Mouse (Mus musculus) Muller cell, postnatal 12 days (primary cell): Measurements from ENCODE around the gene Ptpro.

Experiments
- DNase-seq: peaks from one replicate; pipeline ENCODE4 v3.0.0-alpha.2; 2015; ENCODE audit errors: inconsistent ontology term

The Ptpro gene

DNA sequence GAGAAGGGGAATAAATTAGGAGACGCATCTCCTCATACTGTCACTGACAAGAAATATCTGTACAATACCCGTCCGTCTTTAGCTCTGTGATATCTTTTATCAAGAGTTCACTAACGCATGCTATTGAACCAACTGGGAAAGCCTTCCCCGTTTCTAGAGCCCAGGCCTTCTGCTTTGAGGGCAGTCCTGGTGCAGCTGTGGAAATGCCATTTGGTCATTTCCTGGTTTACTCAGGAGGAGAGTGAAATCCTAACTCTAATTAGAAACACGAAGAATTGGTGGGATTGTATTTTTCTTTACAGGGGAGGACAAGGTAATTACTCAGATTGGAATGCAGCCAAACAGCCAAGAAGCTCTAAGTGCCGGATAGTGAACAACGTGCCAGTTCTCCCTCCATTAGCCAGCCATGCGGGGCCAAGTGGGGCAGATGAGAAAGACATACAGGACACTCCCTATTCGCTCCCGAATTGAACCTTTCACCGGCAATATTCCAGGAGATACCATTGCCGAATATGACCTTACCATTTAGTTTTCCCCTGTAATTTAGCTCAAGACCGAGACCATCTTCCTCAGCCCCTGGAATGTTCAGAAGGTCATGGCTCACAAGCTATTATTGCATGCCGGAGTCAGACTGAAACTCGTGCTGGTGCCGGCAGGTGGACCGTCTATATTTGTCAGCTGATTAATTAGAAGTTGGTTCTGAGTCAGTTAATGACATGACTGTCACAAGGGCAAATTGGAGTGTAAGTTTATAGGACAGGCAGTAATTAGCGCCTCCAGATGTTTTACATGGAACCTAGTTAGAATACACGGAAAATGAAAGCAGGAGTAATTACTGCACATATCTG is 43.1 kb downstream of the Ptpro start:
- peak; percentile 62 for DNase-seq

DNA sequence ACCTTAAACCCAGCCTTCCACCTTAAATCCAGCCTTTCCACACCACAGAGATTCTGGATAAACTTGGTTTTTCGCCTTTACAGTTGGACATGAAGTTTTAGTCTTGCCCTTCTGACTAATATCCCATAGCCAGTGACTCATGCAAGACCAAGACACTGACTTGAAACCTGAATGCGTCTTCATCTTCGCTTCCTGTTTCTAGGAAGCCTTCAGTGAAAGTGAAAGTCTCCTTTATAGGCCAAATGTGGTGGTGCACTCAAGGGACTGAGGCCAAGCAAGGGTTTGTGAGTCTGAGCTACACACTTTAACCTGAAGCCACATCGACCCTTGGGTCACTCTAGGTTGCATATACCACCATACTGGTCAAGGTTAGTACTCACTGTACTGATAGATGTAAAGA is 50.4 kb downstream of the Ptpro start:
- DNase-seq, result no peak

DNA sequence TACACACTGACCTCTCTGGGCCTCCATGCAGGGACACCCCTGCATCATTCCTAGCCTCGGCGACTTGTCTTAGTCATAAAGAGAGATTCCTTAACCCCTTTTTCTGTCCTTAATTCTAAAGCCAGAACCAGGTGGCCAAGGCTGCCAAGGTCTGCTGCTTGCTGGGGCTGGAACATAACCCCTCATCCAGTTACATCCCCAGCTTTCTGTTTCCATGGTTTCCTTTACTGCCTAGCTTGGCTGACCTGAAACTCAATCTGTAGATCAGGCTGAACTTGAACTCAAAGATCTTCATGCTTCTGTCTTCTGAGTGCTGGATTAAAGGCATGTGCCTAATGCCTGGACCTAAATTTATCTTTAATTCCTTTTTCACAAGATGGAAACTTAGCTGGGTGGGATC is 51.7 kb downstream of the Ptpro start:
- DNase-seq, result no peak

DNA sequence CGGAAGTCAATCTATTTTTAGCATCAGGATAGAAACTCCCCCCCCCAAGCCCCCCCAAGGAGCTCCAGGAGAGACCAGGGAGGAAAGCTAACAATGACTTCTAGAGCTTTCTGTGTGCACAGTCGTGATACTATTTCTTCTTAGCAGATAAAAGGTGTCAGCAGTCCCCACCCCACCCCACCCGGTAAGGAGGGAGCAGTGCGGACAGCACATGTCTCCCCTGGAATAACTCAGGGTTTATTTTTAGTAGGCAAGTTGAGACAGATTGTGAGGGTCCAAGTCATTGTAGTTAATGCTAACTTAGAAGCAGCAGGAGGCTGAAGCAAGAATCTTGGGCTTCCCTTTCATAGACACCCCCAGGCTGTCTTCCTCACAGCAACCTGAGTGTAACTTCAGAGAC is 63.1 kb downstream of the Ptpro start:
- DNase-seq, result no peak

DNA sequence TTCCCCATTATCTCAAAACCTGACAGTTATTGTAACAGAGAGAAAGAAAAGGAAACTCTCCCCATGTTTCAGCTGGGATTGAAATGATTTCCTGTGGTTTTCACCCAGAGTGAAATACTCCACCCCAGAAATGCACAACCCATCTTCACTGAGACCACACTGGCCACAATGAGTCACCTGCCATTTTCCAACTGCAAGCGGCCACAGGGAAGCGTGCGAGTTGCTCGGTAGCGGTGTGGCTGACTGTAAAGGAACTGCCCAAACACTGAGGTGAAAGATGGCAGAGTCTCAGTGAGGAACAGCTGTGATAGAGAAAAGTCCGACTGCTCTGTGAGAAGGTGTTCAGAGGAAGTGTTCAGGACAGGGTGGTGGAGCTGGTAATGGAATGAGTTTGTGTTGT is 64.2 kb downstream of the Ptpro start:
- DNase-seq, result peak; percentile 57

DNA sequence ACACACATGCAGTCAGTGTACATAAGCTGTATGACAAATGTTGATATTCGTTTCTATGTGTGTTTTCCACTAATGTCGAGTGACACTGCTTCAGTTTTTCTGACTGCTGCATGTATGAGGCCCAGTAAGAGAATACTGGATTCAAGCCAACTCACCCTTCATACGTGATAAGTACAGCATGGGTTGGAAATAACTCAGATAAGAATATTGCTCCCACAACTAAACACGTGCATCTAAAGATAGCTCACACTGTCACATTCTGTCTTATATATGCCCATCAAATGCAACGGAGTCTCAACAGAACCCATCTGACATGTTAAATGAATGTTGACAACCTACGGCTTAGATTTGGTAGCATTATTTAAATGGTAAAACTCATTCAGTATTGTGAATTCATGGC is 65.4 kb downstream of the Ptpro start:
- DNase-seq, result no peak

DNA sequence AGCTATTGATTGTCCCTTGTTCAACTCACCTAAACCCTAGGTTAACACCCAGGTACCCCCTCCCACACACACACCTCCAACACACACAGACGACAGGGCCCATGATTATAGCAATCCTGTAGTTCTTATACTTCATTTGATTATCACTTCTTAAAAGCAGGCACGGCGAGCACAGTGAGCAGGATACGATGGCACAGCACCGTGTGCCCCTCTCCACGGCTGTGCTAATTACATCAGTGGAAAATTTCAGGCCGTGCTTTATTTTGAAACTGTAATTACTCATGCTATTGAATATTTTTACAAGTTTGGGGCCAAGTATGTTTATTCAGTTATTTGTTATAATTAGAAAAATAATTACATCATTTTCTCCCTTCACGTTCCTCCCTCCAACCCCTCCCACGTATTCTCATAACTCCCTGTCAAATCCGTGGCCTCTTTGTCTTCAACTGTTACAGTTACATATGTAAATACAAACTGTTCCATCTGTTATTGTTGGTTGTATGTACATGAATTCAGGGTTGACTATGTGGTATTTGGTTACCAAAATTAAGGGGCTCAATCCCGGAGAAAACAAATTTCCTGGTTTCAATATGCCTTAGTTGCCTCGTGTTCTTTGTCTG is 66.2 kb downstream of the Ptpro start:
- no peak for DNase-seq

DNA sequence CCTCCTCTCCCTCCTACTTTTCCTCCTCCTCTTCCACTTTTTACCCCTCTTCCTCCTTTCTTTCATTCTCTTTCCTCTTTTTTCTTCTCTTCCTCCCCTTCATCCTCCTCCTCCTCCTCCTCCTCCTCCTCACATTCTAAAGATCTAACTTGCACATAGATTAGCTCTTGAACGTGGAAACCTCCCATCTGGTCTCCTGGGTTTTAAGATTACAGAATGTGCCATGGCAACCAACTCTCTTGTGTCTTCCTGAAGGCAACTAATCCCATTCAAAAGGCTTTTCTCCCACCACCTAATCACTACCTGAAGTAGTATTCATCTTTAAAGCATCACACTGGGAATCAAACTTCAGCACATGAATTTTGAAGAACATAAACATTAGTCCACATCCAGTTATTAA is 67.5 kb downstream of the Ptpro start:
- no peak for DNase-seq

DNA sequence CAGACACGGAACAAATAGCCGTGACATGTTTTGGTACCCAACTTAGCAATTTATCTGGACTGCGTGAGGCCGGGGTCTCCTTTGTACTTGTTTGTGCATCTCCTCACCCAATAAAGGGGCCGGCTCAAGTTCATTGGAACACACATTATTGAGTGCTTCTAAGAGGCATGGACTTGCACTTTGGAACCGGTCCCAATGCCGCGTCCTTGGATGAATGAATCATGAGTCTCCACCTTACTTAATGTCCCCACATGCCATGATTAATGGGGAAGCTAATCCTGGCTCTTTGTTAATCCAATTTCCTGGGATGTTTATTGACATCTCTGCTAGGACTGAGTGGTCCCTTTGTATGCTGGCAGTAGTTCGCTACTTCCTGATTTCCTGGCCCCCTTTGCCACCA is 75.6 kb downstream of the Ptpro start:
- peak; percentile 79 for DNase-seq

DNA sequence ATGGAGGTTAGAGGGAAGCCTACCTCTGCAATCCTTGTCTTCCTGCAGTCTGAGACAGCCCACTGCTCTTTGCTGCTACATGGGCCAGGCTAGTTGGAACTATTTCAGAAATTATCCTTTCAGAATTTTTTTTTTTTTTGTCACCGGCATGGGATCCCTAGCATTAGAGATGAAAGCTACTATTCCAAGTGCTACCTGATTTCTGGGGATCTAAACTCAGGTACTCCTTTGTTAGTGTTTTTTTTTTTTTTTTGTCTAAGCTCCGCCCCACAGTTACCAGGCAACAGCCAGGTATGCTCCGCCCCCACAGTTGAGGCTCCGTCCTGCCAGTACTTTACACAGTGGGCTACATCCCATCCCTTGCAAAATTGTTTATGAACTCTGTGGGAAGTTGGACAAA is 76.1 kb downstream of the Ptpro start:
- no peak for DNase-seq

DNA sequence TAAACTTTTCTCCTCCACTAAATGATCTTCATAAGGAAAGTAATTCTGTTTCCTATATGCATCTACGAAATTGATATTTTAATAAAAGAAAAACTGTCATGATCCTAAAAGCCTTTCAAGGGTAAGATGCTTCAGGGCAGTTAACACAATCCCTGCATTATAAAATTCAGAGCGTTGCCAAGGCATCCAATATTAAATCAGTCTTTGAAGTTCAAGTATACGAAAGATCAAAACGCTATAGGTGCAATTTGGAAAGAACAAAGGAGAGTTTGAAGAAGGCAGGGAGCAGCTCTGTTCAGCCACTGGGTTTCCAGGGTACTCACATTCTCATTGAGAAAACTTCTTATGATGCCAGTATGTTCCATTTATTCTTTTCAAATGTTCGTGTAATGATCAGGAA is 78.7 kb downstream of the Ptpro start:
- DNase-seq, result no peak

DNA sequence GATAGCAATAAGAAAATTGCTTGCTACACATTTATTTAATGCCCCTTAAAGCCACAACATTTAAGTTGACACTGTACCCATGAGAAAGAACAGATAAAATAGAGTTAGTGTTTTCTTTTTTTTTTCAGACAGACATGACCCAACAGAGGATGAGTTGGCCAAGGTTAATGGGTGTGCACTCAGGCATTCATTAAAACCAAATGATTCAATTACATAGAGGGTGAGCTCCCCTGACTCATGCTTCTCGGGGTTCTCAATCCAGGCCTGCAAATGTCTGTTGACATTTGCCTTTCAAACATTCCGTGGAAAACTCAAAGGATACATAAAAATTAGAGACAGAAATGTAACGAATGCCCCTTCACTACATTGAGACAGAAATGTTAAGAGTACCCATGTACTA is 79.7 kb downstream of the Ptpro start:
- peak; percentile 29 for DNase-seq

DNA sequence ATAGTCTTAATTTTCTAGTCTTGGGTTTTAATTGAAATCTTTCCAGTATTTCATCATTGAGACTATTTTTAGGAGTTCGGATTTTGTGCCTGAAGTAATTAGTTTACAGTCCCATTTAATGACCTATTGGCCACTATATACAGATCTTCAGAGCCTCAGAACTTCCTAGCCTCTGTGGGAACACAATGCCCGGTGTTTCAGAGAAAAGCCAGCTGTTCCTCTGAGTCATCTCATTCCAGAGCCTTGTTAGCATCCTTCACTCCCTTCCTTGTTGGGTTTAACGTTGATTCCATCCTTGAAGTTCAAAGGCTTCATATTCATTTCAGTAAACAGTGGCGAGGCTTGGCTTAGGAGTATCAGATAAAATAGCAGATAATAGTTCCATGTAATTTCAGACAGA is 87.0 kb downstream of the Ptpro start:
- peak; percentile 19 for DNase-seq

DNA sequence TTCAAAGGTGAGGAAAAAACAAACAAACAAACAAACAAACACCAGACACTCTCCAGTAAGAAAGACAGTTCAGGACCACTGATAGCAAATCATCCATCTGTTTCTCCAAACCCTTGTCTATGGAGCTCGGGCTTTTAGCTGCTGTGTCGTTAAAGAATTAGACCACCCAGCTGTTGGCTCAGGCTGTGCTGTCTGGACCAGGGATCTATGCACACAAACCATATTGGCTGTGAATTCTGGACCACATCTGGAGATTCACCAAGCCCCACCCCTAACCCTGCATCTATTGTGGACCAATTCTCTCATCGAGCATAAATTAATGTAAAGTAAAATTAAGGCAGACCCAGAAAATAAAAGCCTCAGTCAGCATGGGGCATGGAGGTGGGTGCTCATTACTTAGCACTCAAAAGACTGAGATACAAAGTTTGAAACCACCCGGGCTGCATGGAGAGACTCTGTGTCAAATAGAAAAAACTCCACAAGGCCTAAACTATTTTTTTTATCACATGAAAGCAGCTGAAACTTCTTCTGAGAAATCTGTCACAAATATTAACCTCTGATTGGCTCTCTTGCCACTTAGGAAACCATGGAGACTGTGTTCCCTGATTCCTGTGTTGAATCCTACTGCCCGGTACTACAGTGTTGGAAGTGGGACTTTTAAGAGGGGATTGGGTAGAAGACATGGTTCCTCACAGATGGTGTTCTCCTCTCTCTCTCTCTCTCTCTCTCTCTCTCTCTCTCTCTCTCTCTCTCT is 91.7 kb downstream of the Ptpro start:
- no peak for DNase-seq

DNA sequence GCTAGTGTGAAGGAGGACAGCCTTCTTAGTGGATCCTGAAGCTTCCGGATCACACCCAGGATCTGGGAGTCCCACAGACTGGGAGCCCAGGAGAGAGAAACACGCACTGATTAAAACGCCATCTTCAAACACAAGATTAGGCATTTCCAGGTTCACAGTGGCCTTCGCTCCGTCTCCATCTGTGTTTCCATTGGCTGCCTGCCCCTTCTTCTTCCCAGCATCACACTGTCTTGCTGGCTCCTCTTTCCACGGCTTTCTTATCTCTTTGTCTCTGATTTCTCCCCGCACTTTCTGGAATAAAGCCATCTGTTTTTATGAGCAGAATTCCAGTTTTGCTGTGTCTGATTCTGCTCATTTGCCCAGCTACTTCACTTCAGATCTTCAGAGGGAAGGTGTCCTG is 108.0 kb downstream of the Ptpro start:
- DNase-seq, result no peak

DNA sequence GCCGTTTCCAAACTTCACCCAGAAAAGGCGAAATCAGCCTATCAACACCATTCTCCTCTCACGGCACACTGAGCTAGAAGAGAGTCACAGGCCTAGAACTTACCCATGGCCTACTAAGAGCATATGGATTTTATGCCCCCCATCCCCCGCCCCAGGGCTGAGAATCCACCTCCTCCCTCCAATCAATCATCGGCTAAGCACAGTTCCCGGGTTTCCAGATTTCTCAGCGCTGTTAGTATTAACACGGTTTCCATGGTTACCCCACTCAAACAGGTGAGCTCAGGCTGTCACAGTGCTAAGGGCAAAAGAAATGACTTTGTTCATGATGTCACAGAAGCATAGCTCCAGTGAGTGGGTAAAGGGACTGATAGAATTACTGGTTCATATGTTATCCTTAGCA is 110.1 kb downstream of the Ptpro start:
- DNase-seq, result no peak

DNA sequence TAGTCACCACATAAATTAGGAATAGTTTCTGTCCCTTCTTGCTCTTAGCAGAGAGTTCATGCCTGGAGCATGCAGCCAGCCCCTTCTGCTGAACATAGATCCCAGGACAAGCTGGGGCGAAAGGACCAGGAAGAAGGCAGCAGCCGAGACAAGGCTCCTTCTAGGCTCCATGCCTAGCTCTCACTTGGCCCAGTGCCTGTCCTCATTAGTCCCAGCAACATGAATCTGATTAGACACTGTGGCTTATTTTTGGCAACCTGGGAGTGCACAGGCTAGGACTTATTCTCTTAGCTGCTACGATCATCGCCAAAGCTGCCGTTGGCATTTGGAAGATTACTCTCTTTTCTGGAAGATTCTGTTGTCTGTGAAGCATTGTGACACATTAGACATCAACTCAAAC is 112.6 kb downstream of the Ptpro start:
- DNase-seq, result peak; percentile 91

DNA sequence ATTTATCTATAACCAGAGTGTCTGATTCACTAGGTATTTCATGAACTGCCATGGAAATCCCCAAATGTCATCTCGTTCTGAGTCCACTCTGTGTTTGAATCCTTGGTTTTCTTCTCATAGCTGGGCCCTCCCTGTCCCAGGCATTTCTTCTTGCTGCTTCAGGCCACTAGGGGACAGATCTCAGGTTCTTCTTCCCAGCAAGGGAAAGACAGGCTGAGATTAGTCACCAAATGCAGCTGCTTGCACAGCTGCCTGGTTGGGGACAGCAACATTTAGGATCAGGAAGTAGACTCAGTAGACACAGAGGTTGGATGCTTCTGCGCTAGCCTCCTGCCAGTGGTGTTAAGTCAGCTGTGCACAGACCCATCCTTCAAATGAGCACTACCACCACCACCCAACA is 113.5 kb downstream of the Ptpro start:
- DNase-seq, result no peak

DNA sequence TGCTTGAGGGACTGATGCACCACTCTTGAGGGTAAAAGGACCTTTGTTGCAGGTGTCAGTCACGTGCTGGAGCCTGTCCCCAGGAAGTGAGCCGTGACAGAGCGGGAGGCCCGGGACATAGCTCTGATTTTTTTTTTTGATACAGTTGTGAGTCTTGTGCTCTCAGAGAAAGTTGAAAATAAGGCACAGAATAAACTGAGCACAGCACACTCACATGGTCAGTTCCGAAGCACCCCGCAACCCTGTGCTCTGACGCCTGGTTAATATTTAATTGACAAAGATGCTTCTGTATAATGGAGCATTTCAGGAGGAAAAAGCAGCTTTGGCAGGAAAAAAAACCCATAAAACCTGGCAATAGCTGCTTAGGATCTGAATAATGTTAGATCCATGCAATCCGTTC is 118.6 kb downstream of the Ptpro start:
- no peak for DNase-seq

DNA sequence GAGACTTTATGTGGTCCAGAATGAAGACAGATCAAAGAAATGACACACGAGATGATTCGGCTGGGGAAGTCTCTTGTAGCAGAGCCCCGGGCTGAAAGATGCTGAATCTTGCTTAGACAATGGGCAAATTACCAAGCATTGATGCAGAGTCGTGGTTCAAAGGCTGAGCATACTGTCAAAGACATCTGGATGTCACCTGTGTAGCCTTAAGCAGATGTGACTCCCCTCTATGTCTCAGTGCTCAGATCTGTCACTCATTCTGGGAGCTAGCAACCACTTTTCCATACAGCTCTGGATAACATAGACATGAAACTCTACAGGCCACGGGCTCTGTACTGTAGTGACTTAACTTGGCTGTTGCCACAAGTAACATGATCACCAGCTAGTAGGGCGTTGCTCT is 119.3 kb downstream of the Ptpro start:
- no peak for DNase-seq

DNA sequence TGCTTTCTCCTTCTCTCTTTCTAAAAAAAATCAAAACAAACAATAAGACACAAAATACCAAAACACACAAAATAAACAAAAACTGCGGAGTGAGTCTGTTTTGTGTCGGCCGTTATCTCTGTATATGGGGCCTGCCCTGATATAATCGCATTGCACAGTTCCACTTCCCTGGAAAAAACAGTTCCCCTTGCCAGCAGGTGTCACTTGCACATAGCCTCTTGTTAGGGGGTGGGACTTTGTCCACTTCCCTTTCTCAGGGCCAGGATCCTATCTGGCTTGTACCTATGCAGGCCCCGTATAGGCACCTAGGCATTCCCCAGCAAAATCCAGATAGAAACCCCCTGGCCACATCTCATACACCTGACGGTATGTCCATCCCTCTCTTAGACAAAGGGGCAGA is 121.8 kb downstream of the Ptpro start:
- DNase-seq, result no peak

DNA sequence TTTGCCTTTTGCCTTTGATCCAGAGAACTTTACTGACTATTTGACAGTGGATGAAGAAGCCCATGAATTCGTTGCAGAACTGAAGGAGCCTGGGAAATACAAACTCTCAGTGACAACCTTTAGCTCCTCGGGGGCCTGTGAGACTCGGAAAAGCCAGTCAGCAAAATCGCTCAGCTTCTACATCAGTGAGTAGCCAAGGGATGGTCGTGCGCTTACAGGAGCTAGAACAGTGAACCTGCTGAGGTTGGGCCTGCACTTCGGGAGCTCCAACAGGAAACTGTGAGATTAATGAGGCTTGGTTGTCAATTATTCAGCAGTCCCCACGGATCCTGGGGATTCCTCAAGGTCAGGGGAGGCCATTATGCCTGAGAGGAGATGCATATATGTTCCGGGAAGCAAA is 130.4 kb downstream of the Ptpro start:
- DNase-seq, result no peak

DNA sequence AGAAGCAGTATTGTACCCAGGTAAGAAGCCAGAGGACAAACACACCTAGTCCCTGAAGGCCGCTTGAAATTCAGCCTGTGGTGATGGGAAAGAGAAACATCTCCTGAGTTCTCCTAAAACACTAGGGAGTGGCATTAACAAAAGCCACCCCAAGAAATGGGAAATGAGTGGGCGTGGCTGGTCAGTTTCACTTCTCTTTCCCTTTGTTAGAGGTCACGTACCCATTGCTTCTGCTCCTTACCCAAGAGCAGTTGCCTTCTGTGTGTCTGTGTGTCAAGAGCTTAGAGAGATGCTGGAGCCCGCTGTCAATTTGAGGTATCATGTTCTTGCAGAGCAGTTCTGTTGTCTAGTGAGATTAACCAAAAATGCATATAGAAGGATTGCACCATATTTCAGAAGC is 134.2 kb downstream of the Ptpro start:
- DNase-seq, result no peak
